Mouse (Mus musculus): ENCODE data around the gene Zbtb38. TPM values are rescaled to one million over a fixed set of nuclear protein-coding genes. Genes with fewer than 3 reads are reported as not detected.

The Zbtb38 gene
- total RNA-seq, 2 experiments from 2014 or later: 56.1 to 75.8 TPM

- DNase-seq: peak; percentile 63 to 75
Observed at GRCm38 (mm10) chr9:96758749-96759597, 6.3 kb upstream of the Zbtb38 start.

DNA sequence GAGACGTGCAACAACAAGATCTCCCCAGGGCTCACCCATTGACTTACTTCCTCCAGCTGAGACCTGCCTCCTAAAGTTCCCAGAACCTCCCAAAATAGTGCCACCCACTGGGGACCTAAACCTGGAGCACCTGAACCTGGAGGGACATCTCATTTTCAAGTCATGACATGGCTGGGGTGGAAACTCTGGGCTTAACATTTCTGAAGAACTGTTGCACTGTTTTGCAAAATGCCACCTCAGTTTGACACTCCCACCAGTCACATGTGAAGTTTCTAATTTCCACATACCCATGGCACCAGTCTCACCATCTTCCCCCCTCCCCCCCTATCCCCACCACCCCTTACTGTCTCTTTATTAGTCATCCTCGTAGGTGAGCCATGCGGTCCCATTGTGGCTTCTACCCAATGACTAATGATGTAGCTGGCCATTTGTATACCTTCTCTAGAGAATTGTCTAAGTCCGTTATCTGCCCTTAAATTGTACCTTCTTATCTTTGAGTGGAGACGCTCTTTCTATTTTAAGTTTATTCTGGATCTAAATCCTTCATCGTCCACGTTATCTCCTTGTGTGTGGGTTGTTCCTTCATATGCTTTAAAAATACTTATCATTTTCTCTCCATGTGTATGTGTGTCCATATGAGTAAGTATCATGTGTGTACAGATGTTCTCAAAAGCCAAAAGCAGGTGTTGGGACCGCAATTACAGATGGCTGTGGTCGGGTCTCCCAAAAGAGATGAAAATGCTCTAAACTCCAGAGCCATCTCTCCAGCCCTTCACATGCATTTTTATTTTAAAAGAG lies 4.2 kb upstream of the Zbtb38 start:
- DNase-seq: no peak

DNA sequence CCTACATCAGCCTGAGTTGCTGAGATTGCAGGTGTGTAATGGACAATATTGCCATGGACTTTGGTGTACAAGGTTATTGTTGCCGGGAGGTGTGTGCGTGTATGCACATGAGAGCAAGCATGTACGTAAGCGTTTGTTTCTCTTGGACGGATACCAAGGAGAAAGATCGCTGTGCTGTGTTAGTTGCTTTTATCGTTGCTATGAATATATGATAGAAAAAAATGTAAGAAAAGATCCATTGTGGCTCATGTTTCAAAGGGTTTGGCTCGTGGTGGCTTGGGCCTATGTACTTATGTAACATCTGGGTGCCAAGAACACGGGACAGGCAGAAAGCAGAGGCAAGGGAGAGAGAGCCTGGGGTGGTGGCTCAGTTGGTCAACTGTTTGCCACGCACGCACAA lies 3.1 kb upstream of the Zbtb38 start:
- peak in 1 of 2 experiments; percentile 42 for DNase-seq

- DNase-seq: no peak
Observed at GRCm38 (mm10) chr9:96754625-96754969, 2.0 kb upstream of the Zbtb38 start.

DNA sequence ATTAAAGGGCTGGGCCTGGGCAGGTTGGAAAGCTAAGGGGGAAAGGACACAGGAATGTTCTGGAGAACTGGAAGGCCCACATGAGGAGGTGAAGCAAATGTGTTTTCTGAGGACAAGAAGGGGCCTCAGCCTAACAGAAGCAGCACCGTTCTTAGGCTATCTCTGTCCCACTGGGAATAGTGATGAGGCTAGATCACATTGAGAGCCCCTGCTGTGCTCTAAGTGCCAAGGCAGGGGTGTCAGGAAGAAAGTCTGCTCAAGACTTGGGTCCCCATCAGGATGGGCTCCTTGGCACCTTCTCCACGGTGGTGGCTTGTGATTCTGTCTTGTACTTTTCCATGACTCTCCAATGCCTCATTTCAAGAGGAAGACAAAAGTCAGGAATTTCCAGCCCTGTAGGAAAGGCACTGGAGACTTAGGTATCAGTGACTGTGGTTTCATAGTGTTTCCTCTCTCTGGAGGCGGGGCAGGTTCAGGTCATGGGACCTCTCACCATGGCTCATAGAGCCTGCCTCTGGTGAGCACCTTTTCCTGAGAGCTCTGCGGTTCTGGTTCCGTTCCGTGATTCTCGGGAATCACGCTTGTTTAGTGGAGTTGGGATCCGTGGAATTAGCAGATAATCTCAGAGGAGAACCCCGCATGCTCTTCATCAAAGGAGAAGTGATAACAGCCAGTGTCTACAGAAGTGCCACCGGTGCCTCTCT lies 1.4 kb upstream of the Zbtb38 start:
- no peak for DNase-seq

GRCm38 (mm10) chr9:96753392-96753791 lies 761 bp upstream of the Zbtb38 start:
- DNase-seq: no peak

DNA sequence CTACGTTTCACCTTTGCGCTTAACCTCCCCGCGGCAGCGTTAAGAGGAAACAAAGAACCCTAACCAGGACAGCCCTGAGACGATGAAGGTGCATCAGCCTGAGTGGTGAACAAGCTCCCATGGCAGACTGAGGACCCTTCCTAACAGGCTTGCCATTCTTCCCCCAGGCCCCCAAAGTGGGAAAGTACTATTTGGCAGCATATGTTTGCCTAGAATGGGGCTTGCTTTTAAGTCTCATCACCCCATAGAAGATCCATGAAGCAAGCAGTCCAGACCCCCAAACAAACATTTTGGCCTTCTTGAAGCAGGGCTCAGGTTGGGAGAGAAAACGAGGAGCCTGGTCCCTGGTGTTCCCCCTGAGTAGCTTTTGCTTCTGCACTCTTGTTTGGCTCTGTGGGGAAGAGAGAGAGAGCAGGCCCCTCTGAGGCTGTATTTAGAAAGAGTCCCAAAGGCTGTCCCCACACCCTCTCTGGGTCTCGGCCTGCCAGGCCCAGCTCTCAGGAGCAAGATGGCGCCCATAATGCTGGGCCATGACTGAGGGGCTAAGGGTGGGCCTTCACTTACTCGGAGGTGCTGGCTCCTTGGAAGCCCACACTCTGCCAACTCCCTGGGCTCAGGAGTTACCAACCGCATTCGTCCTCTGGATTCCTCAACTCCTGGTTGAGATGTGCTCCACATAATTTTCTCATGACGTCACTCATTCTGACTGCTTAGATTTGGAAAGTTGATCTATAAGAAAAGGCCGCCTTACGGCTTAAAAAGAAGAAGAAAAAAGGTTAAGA lies 619 bp downstream of the Zbtb38 start:
- DNase-seq: no peak

DNA sequence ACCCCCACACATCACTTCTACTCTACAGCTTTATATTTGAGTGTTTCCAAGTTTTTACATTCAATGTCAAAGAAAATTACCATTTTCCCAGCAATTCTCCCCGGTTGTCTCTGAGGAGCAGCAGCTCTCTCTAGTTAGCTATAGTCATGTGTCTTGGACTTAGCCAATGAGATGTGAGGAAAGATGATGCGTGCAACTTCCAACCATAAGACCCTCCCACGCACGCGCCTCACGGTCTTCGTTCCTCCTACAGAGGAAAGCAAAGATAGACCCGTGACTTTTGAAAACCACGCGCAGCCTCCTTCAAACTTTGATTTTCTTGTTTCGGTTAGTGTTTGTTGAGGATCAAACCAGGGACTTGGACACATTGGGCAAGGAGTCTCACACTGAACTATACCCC lies 2.0 kb downstream of the Zbtb38 start:
- DNase-seq: no peak

GRCm38 (mm10) chr9:96746527-96746926 lies 6.1 kb downstream of the Zbtb38 start:
- DNase-seq: no peak

DNA sequence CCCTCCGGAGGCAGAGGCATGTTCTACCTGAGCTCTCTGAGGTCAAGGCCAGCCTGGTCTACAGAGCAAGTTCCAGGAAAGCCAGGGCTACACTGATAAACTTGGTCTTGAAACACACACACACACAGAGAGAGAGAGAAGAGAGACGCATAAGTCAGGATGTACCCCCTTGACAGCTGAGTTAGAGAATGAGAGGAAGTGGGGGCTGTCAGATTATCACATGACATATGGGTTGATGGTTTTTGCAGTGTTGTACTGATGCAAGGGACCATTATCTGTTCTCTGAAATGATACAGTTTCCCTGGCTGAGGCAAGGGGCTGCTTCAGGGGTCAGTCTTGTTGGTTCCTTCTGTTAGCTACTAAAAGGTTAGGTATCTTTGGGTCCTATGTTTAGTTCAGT lies 7.7 kb downstream of the Zbtb38 start:
- DNase-seq: no peak

DNA sequence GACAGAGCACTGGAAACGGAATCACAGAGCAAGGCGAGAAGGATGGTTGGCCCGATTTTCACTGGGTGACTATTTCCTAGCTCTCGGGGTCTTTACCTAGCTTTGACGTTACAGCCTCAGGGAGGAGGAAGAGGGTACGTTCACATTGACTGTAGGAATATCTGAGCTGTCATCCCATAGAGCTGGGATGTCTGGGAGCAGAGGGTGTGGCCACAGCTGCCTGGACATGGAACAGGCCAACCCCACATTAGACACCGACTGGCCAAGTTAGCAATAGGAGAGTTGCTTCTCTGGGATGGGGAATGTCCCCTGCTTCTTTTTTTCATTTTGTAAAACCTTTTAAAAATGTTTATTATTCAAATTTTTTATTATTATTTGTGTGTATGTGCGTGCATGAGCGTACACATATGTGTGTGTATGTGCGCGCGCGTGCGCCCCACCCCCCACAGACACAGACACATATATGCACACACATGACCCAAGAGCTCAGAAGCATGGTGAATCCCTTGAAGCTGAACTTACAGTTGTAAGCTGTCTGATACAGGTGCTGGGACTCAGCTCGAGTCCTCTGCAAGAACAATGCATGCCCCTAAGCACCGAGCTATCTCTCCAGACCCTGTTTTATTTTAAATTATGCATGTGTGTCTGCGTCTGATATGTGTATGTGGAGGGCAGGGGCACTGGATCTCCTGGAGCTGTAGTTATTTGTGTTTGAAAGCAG lies 11.1 kb downstream of the Zbtb38 start:
- no peak for DNase-seq

- no peak for DNase-seq
Observed at GRCm38 (mm10) chr9:96740712-96741364, 11.8 kb downstream of the Zbtb38 start.

GRCm38 (mm10) chr9:96739808-96740711 lies 12.6 kb downstream of the Zbtb38 start:
- DNase-seq: no peak

- DNase-seq: no peak
Observed at GRCm38 (mm10) chr9:96738563-96739355, 13.9 kb downstream of the Zbtb38 start.

DNA sequence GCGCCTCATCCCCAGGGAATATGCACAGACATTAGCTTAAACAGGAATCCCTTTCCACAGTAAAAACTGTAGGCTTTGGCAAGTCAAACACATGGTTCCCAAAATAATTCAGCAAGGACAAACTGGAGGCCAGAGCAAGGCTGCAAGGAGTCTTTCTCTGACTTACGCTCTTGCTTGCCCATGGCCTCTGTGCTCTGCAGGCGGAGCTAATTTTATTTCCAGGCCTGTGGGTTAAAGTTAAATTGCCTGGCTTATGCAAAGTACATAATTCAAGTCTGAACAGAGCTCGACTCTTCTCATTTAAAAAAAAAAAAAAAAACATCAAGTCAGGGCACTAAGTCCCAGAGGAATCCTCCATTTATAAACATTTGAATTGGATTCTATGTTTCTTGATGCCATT lies 16.7 kb downstream of the Zbtb38 start:
- DNase-seq: peak in 1 of 2 experiments; percentile 43

DNA sequence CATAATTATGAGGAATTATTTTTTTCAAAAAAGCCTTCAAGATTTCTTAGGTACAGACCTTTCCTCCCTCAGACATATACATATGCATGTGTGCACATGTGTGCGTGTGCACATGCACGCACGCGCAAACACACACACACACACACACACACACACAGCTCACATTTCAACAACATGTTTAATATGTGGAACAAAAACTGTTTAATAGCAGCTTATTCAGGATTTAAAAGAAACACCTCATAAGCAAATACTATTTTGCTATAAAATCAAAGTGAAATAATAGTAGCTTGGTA lies 19.3 kb downstream of the Zbtb38 start:
- DNase-seq: no peak

DNA sequence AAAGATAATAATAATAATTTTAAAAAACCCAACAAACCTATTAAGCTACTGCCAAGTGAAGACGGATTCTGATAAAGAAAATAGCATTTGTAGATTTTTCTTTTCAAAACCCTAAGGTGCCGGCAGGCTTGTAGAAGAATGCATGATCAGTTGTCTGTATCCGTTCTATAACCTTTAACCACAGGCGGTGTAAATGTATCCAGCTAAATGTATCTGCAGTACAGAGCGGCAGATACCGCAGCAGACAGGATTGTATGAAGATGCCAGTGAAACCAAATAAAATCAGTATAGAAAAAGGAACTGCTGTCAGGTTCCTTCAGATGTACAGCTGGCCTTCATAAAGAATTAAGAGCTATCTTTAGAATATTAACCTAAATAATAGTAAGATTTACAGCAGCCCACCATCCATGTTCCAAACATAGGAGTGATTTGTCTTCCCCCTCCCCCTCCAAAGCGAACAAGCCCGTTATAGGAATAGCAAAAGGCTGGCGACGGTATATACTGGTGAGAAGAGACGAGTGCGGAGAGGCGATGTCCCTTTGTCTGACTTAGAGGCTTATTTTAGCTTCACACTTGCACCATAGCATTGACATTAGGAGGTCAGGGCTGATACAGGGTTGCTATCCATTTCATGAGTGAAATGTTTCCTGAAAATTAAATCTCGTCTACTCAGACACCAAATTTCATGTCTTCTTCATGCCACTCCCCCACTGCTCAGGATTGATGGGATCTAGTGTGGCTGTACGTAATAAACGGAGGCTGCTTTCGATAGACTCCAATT lies 19.8 kb downstream of the Zbtb38 start:
- no peak for DNase-seq

GRCm38 (mm10) chr9:96731961-96732511 lies 20.6 kb downstream of the Zbtb38 start:
- no peak for DNase-seq
